Mouse (Mus musculus) c-Kit-positive CD71-positive TER-119-negative erythroid progenitor cells, embryonic 14.5 days (primary cell): Measurements from ENCODE around the gene Barx1.

Experiments used
- DNase-seq: peaks from one replicate; pipeline ENCODE4 v3.0.0-alpha.2; 2013; ENCODE audit warnings: low read depth

The Barx1 gene

GRCm38 (mm10) chr13:48662431-48663143 lies at the start of gene Barx1:
TSS of gene Barx1 (plus strand) at chr13:48662998.
- no peak for DNase-seq

DNA sequence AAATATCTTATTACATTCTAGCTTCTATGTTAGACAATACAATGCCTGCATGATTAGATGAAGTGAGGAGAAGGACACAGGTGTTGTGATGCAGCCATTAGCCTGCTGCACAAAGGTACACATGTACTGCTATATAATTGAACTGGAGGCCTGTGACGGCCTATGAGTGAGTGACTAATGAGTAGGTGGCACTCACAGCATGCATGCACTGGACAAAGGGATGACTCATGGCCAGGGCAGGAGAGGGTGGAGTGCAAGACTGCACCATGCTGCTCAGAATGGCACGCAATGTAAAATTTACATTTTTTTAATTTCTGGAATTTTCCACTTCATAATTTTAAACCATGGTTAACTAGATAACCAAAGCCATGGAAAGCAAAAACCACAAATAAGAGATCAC lies 48.3 kb upstream of the Barx1 start:
- no peak for DNase-seq

DNA sequence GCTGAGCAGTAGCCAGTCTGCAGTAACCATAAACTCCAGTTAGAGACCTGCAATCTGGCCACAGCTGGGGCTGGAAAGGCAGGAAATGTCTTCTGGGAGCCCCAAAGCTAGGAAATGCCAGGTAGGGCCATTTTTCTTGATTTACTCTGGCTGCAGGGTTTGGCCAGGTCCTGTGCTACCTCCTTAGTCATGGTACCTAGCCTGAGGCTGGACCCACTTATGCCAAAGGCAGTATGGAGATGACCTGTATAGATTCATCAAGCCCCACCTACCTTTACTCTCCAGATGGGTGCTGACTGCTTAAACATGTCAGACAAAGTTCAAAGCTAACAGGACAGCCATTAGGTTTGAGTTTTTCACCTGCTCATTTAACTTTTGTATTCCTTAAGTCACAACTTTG lies 45.0 kb upstream of the Barx1 start:
- no peak for DNase-seq

DNA sequence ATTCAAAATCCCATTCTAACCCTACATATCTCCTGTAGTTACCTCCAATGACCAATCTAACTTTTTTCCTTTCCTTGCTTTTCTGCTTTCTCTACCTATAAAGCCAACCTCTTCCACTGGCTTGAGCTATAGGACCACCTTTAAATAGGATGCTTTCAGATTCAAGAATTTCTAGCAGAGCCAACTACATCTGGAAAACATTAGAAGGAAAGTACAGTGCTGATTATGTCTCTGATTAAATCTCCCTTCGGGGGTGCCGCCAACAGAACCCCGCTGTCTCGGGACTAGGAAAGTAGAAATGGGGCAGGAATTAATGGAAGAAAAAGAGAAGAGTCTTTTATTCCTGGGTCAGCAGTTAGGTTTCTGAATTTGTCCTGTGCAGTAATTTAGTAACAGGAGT lies 43.9 kb upstream of the Barx1 start:
- DNase-seq = no peak

DNA sequence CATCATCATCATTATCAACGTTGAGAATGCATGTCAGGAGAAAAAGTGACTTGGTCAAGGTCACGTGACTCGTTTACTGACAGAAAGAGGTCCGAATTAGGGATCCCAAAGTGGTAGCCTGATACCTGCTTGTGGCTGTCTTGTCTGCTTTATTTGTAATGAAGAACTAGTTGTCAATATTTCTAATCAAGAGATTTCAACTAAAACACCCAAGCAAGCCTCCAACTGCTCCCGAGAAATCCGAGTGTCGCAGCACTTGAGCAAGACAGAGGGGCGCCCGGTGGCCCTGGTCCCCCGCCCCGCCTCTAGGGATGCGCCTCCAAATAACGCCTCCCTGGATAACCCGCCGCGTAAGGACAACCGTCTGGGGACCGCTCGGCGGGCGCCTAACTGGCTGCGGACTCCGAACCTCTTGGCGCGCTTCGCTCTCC lies 37.8 kb upstream of the Barx1 start:
- no peak for DNase-seq

DNA sequence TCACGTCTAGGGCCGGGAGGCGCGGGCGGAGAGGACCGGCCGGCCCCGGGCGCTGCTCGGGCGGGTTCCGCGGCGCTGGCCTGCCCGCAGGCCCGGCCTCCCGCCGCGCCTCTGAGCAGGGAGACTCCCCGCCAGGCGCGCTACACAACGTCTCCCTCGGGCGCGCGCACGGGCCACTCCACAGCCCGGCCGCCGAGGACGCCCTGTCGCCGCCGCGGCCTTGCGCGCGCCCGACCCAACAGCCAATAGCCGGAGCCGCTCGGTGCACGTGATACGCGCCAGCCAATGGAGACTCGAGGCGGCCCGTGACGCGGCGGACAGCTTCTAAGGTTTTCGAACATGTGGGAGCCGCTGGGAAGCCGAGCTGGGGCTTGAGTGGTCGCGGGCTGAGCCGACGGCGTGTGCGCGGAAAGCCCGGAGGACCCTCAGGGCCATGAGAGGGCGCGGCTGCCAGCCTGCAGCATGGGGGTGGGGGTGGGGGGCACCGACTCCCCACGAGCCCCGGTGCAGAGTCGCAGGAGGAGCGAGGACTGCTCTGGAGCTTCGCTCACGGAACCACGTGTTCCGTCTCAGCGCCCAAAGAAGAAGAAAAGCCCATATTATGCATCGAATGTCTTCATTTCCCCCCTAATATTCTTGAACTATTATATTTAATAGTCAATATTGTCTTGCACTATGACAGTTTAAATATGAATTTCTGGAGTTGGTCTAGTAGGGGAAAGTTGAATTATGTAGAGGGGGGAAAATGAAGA lies 37.2 kb upstream of the Barx1 start, which contains the start of gene Ptpdc1:
Gene Ptpdc1 (minus strand): TSS at position 232 of the 752 bp plus-strand sequence.
- DNase-seq = peak; percentile 75

DNA sequence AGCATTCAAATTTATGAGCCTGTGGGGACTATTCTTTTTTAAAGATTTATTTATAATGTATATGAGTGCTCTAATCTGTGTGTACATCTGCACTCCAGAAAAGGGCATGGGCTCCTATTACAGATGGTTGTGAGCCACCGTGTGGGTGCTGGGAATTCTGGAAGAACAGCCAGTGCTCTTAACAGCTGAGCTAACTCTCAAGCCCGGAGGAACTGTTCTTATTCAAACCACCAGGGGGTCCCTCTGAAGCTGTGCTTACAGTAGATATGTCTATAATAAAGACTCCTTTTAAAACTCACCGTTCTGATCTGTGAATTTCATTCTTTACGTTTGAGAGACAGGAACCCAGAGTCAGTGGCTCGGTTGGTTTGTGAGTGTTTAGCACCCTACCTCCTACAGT lies 31.1 kb upstream of the Barx1 start:
- no peak for DNase-seq

DNA sequence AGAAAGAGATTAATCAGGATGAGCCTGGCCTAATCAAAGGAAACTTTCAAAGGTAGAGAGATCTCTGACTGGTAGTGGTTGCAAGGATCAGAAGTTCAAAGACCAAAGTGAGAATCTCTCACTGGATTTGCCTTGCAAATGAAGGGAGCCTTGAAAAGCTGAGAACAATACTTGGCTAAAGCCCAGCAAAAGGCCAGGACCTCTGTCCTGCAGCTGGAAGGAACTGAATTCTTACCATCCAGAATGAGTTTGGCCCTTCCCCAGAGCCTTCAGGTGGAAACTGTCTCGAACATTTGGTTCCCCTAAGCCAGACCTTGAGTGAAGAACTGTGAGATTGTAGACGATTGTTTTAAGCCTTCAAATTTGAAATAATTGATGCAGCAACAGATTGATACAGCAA lies 25.1 kb upstream of the Barx1 start:
- no peak for DNase-seq

GRCm38 (mm10) chr13:48639570-48639969 lies 23.2 kb upstream of the Barx1 start:
- no peak for DNase-seq

DNA sequence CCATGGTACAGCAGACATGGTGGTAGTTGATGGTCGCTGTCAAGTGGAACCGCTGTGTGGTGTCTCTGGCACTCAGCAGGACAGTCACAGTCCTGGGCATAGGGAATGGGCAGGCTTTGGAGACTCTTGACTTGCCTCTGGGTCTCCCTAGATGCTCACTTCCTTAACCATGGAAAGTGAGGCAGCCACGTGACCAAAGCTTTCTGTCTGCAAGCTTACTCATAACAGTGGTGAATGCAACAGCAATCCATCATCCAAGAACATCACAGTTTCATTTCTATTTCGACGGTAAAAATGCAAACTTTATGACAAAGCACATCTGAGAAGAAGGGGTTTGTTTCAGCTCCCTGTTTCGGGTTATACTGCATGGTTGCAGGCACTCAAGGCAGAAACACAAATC lies 19.7 kb upstream of the Barx1 start:
- DNase-seq = no peak

DNA sequence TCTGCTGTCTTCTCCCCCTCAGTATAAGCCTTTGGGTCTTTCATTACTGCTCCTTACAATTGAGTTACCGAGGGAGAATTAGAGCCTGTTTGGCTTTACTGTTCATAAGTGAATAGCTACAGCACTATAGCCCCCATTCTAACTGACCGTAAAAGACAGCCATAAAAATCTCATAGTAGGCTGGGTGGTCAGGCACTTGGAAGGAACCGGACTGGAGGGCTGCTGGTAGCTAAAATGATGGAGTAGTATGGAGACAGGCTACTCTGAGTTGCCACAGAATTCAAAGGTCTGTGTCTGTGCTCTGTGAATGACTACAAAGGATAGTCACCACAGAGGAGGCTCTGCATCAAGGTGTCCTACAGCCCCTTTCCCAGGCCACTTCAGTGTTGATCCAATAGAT lies 18.8 kb upstream of the Barx1 start:
- no peak for DNase-seq

DNA sequence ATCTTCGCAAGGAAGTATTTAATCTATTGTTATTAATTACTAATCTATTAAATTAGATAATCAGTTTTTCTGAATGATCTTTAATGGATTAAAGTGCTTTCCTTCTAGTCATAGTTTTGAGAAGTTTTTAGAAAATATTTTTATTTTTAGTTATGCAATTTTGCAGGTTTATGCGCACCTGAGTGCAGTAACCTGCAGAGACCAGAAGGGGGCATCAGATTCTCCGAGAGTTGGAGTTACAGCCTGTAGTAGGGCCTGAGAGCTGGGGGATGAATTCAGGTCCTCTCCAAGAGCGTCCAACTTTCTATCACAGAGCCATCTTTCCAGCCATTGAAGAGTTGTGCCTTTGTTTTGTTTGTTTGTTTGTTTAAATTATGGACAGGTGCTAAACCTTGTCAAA lies 16.1 kb upstream of the Barx1 start:
- DNase-seq = no peak

DNA sequence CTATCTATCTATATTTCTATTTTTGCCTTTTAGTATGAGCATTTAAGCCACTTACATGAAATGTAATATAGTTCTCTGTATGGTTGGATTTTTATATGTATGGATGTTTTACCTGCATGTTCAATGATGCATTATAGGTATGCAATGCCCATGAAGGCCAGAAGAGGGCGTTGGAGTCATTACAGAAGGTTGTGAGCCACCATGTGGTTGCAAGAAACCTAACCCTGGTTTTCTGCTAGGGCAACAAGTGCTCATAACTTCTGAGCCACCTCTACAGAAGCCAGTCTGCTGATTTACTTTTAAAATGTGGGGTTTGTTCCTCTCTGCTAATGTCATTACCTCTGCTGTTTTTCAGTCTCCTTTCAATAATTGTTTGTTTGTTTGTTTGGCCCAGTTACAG lies 12.2 kb upstream of the Barx1 start:
- peak; percentile 63 for DNase-seq

- peak; percentile 83 for DNase-seq
Measured at GRCm38 (mm10) chr13:48651132-48652065, 11.4 kb upstream of the Barx1 start.

GRCm38 (mm10) chr13:48653788-48654770 lies 8.7 kb upstream of the Barx1 start:
- peak; percentile 39 for DNase-seq

DNA sequence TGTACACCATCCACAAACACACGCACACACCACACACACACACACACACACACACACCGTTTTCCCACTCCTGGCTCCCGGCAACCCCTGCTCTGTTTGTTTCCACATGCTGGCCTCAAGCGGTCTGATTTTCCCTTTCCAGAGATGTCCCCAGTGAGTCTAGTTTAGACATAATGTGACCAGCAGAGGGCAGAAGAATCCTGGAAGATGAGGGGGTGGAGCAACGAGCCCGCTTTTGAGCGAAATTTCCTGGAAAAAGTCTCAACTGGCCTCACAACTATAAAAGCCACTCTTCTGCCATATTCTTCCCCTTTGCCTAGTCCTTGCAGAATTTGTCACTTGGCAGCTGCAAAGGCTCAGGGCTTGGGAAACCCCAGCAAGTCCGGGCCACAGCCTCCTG lies 7.2 kb upstream of the Barx1 start:
- DNase-seq = peak; percentile 44

GRCm38 (mm10) chr13:48657791-48658190 lies 5.0 kb upstream of the Barx1 start:
- DNase-seq = no peak

GRCm38 (mm10) chr13:48658588-48659253 lies 4.1 kb upstream of the Barx1 start:
- no peak for DNase-seq

- DNase-seq = no peak
Measured at GRCm38 (mm10) chr13:48659254-48660220, 3.3 kb upstream of the Barx1 start.
